Mouse (Mus musculus) heart, adult 8-10 months (tissue): ENCODE measurements at regions not wholly inside any gene's neighbourhood (a gene's known extent, or its start where the extent isn't known, plus 50 kb on each side); places are given as distances from the start of the nearest gene placed in this dataset.

ENCODE experiments used
- DNase-seq: peaks from one replicate; pipeline ENCODE4 v3.0.0; 2022; ENCODE audit warnings: low spot score

DNA sequence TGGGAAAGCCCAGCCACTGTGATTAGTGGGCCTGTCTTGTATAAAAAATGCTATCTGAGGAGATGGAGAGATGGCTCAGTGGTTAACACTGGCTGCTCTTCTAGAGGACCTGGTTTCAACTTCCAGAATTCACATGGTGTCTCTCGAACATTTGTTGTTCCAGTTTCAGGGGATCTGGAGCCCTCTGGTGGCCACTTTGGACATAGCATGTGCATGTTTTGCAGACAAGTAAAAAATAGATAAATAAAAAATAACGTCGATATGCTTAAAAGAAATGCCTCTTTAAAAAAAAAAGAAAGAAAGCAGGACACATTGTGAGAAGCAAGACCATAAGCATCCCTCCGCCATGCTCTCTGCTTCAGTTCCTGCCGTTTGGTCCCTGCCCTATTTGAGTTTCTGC lies 978.1 kb downstream of the Gm10330 start:
- peak; percentile 1 for DNase-seq
